Mouse (Mus musculus): Measurements from ENCODE around the gene Nfyc.

DNA sequence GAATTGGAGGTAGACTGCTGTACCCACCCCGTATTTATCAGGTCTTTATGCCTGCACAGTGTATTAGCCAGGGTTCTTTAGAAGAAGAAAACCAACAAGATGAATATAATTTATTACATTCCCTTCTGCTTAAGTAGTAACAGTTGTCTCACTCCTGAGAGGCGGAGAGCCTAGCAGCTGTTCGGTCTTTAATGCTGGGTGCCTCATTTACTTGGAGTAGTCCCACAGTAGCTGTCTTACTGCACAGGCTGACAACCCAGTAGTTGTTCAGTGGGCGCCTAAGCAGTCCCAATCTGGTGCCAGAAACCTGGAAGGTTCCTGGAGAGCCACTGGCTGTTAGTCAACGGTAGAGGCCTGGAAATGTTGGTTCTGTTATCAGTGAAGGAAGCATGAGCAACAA lies 605 bp downstream of the Nfyc start:
- TF ChIP-seq CTCF (IDR thresholded peaks at IDR 0.05; ENCODE audit: borderline replicate concordance, insufficient read depth, low read depth, low read length) = no peak
- TF ChIP-seq POLR2A (IDR thresholded peaks at IDR 0.05; ENCODE audit: borderline replicate concordance, insufficient read depth, low read length) = no peak
